Mouse (Mus musculus) neutrophil, adult 83 days (primary cell): Measurements from ENCODE around the gene Rab5b. TPM values are rescaled to one million over a fixed set of nuclear protein-coding genes. Genes with fewer than 3 reads are reported as not detected.

Source experiments
- total RNA-seq, 2 experiments: library from RNA; stranded (reverse); gene quantifications; one replicate each; pipeline ENCODE4 v1.2.4; 2023

Gene Rab5b
- total RNA-seq, result 100 to 1,000 TPM; 108 to 111 TPM

GRCm38 (mm10) chr10:128695992-128696807 lies at the start of gene Rab5b:
Gene Rab5b (minus strand): TSS chr10:128696264.

GRCm38 (mm10) chr10:128744680-128745601 lies 48.9 kb upstream of the Rab5b start, which contains the start of gene Dgka:
Gene Dgka (minus strand): TSS chr10:128744855.

GRCm38 (mm10) chr10:128704491-128705316 lies 8.6 kb upstream of the Rab5b start, which contains the start of gene Cdk2:
Gene Cdk2 (minus strand): TSS chr10:128705031.

GRCm38 (mm10) chr10:128703895-128704294 lies 7.8 kb upstream of the Rab5b start, which contains the start of gene Pmel:
Gene Pmel (plus strand): TSS chr10:128704195.

GRCm38 (mm10) chr10:128673763-128674468 lies 22.1 kb downstream of the Rab5b start, which contains the start of gene Suox:
Gene Suox (minus strand): TSS chr10:128674073.

GRCm38 (mm10) chr10:128645111-128646011 lies 50.7 kb downstream of the Rab5b start, which contains the start of gene Ikzf4:
Gene Ikzf4 (minus strand): TSS chr10:128645991.

Other genes with a start within 250 kb of the Rab5b start
- 10 to 100 TPM; 94.8 to 95.9 TPM for gene Smarcc2, start 237.0 kb downstream of the Rab5b start, total RNA-seq
- gene Myl6, start 202.1 kb downstream of the Rab5b start, total RNA-seq, result 1,000 to 10,000 TPM; 1,082 to 1,094 TPM
- gene Myl6b, start 197.6 kb downstream of the Rab5b start, total RNA-seq, result 1 to 10 TPM; 2.3 to 2.7 TPM
- gene Esyt1, start 170.4 kb downstream of the Rab5b start, total RNA-seq, result 100 to 1,000 TPM; 141 to 160 TPM
- gene Zc3h10, start 148.5 kb downstream of the Rab5b start, total RNA-seq, result 10 to 100 TPM; 25.3 to 27.3 TPM
- 1,000 to 10,000 TPM; 1,718 to 1,914 TPM for gene Rpl41, start 147.0 kb downstream of the Rab5b start, total RNA-seq
- 10 to 100 TPM; 50.1 to 53.8 TPM for gene Pa2g4, start 130.3 kb downstream of the Rab5b start, total RNA-seq
- gene Erbb3, start 106.6 kb downstream of the Rab5b start, total RNA-seq, result 1 to 10 TPM in 1 of 2 experiments, under 1 TPM in 1; 0.85 to 1.1 TPM
- gene Rps26, start 69.5 kb downstream of the Rab5b start, total RNA-seq, result 100 to 1,000 TPM; 512 to 560 TPM
- not detected for gene Ikzf4, start 50.3 kb downstream of the Rab5b start, total RNA-seq
- gene Suox, start 22.2 kb downstream of the Rab5b start, total RNA-seq, result 1 to 10 TPM; 3.1 to 4.9 TPM
- gene Pmel, start 7.9 kb upstream of the Rab5b start, total RNA-seq, result 1 to 10 TPM; 2.4 to 3.0 TPM
- 10 to 100 TPM; 81.0 to 81.2 TPM for gene Cdk2, start 8.8 kb upstream of the Rab5b start, total RNA-seq
- 10 to 100 TPM; 42.5 to 51.0 TPM for gene Dgka, start 48.6 kb upstream of the Rab5b start, total RNA-seq
- gene Pym1, start 51.6 kb upstream of the Rab5b start, total RNA-seq, result 10 to 100 TPM; 18.2 to 22.3 TPM
- gene Mmp19, start 94.6 kb upstream of the Rab5b start, total RNA-seq, result 1 to 10 TPM; 6.6 to 7.3 TPM
- gene Dnajc14, start 107.8 kb upstream of the Rab5b start, total RNA-seq, result 10 to 100 TPM; 59.8 to 65.1 TPM
- gene Tmem198b, start 108.1 kb upstream of the Rab5b start, total RNA-seq, result 1 to 10 TPM; 5.7 to 6.5 TPM
- 10 to 100 TPM; 34.9 to 38.9 TPM for gene Sarnp, start 121.1 kb upstream of the Rab5b start, total RNA-seq
- 10 to 100 TPM; 20.5 to 25.1 TPM for gene Ormdl2, start 125.4 kb upstream of the Rab5b start, total RNA-seq
- under 1 TPM in 1 of 2 experiments, not detected in 1; 0.13 TPM for gene Gdf11, start 195.5 kb upstream of the Rab5b start, total RNA-seq
- 100 to 1,000 TPM; 136 to 156 TPM for gene Cd63, start 204.7 kb upstream of the Rab5b start, total RNA-seq
- 1 to 10 TPM; 3.2 to 6.0 TPM for gene Rdh5, start 226.6 kb upstream of the Rab5b start, total RNA-seq
- gene Bloc1s1, start 227.8 kb upstream of the Rab5b start, total RNA-seq, result 10 to 100 TPM; 80.0 to 90.6 TPM
- gene Itga7, start 237.6 kb upstream of the Rab5b start, total RNA-seq, result under 1 TPM in 1 of 2 experiments, not detected in 1; 0.09 TPM